Mouse (Mus musculus) C2C12 (cell line): ENCODE data around the gene Sec31b.

ENCODE experiments used
- CTCF ChIP-seq: IDR thresholded peaks from one replicate; pipeline ENCODE4 v1.5.1; 2011; ENCODE audit not compliant: control insufficient read depth, insufficient read depth, insufficient read length
- MAX ChIP-seq: IDR thresholded peaks from one replicate; pipeline ENCODE4 v1.6.1; 2011; ENCODE audit warnings: mild to moderate bottlenecking, control low read depth
- MYOD1 ChIP-seq: IDR thresholded peaks from one replicate; pipeline ENCODE4 v1.6.1; 2011; ENCODE audit warnings: low read depth; ENCODE audit not compliant: control insufficient read depth, insufficient read length
- MYOG ChIP-seq: IDR thresholded peaks from one replicate; pipeline ENCODE4 v1.6.1; 2011; ENCODE audit not compliant: control insufficient read depth, insufficient read length; ENCODE audit errors: extremely low read depth
- USF1 ChIP-seq: IDR thresholded peaks from one replicate; pipeline ENCODE4 v1.6.1; 2011; ENCODE audit warnings: low read depth, mild to moderate bottlenecking, control low read depth, moderate library complexity

GRCm38 (mm10) chr19:44594180-44594579 is 48.5 kb upstream of the Sec31b start:
- TF ChIP-seq CTCF, result no peak
- TF ChIP-seq MAX, result no peak
- TF ChIP-seq MYOG, result no peak
- no peak for TF ChIP-seq USF1
- TF ChIP-seq MYOD1, result no peak
